Mouse (Mus musculus): ENCODE data around the gene Gng8.

Gene Gng8

GRCm38 (mm10) chr7:16923283-16924036 lies 31.9 kb downstream of the Gng8 start:
- DNase-seq (ENCODE audit: low read depth in 1 of 2, low spot score in 2 of 2), result no peak

- DNase-seq (ENCODE audit: low read depth in 1 of 2, low spot score in 2 of 2), result peak; percentile 98 to 99
Measured at GRCm38 (mm10) chr7:16924037-16924834, 32.6 kb downstream of the Gng8 start, which contains the start of gene Calm3. TSS of gene Calm3 (minus strand) at chr7:16924114.

- no peak for DNase-seq (ENCODE audit: low read depth in 1 of 2, low spot score in 2 of 2)
Measured at GRCm38 (mm10) chr7:16928341-16928740, 36.8 kb downstream of the Gng8 start.

- DNase-seq (ENCODE audit: low read depth in 1 of 2, low spot score in 2 of 2), result peak in 1 of 2 experiments; percentile 41
Measured at GRCm38 (mm10) chr7:16930850-16931249, 39.3 kb downstream of the Gng8 start.

- DNase-seq (ENCODE audit: low read depth in 1 of 2, low spot score in 2 of 2), result peak in 1 of 2 experiments; percentile 64
Measured at GRCm38 (mm10) chr7:16931968-16932627, 40.5 kb downstream of the Gng8 start.

GRCm38 (mm10) chr7:16932704-16933577 lies 41.4 kb downstream of the Gng8 start:
- no peak for DNase-seq (ENCODE audit: low read depth in 1 of 2, low spot score in 2 of 2)

GRCm38 (mm10) chr7:16937312-16937711 lies 45.7 kb downstream of the Gng8 start:
- DNase-seq (ENCODE audit: low read depth in 1 of 2, low spot score in 2 of 2), result no peak

GRCm38 (mm10) chr7:16938117-16938791 lies 46.7 kb downstream of the Gng8 start:
- DNase-seq (ENCODE audit: low read depth in 1 of 2, low spot score in 2 of 2), result no peak

GRCm38 (mm10) chr7:16940292-16940691 lies 48.7 kb downstream of the Gng8 start:
- DNase-seq (ENCODE audit: low read depth in 1 of 2, low spot score in 2 of 2), result no peak

GRCm38 (mm10) chr7:16942861-16943260 lies 51.3 kb downstream of the Gng8 start:
- DNase-seq (ENCODE audit: low read depth in 1 of 2, low spot score in 2 of 2), result no peak

- DNase-seq (ENCODE audit: low read depth in 1 of 2, low spot score in 2 of 2), result no peak
Measured at GRCm38 (mm10) chr7:16944061-16944807, 52.6 kb downstream of the Gng8 start, which contains the start of gene Pnmal2. TSS of gene Pnmal2 (plus strand) at chr7:16944682.

GRCm38 (mm10) chr7:16944808-16945315 lies 53.3 kb downstream of the Gng8 start:
- no peak for DNase-seq (ENCODE audit: low read depth in 1 of 2, low spot score in 2 of 2)
